ENCODE assay signal across 24 mouse cellular contexts in genomic region chr2:153568013-153568412, GRCm38 (mm10). TPM values are rescaled to one million over a fixed set of nuclear protein-coding genes. Genes with fewer than 3 reads are reported as not detected.
DNase-seq lines count a peak whose midpoint lies in the region; ATAC-seq and TF ChIP-seq lines count a peak whose summit lies in the region.
"Had no signal": no experiment of that assay in that cellular context is flagged by ENCODE, and none has a peak within 500 bp of the region (broad histone marks: within the 10 kb centered on the region; RNA-seq: fewer than 3 reads in every experiment).

No protein-coding gene starts in this region.

- H3K36me3 ChIP-seq in heart, embryonic 12.5 days = no peaks in the 10 kb centered on the region
- no peaks in the 10 kb centered on the region for H3K36me3 ChIP-seq in heart, adult 2 months (ENCODE audit: control insufficient read depth, insufficient read depth, low read length)
- no peaks in the 10 kb centered on the region for H3K36me3 ChIP-seq in megakaryocyte, embryonic 14.5 days (replicated peaks; ENCODE audit: low read length)
- H3K36me3 ChIP-seq in liver, embryonic 12.5 days = no peaks in the 10 kb centered on the region
- H3K36me3 ChIP-seq: forebrain, embryonic 15.5 days; kidney, embryonic 15.5 days; limb, embryonic 13.5 days had no signal

- no peak overlapping the region for H3K4me3 ChIP-seq in heart, embryonic 12.5 days
- no peak overlapping the region for H3K4me3 ChIP-seq in heart, adult 2 months
- H3K4me3 ChIP-seq in megakaryocyte, embryonic 14.5 days (replicated peaks) = peak overlapping the region; percentile 68
- H3K4me3 ChIP-seq in liver, embryonic 12.5 days = no peak overlapping the region
- no peak overlapping the region for H3K4me3 ChIP-seq in layer of hippocampus, adult 2 months
- H3K4me3 ChIP-seq: forebrain, embryonic 15.5 days; kidney, embryonic 15.5 days; limb, embryonic 13.5 days had no signal

- WGBS in heart, embryonic 12.5 days = 36% methylated on average over 4 of the region's 4 CpGs
- 66% methylated on average over 4 of the region's 4 CpGs for WGBS in heart, adult 2 months
- 16% methylated on average over 4 of the region's 4 CpGs for WGBS in liver, embryonic 12.5 days (ENCODE audit: insufficient replicate concordance)

- no peak overlapping the region for H3K9ac ChIP-seq in heart, embryonic 12.5 days
- no peak overlapping the region for H3K9ac ChIP-seq in heart, adult 2 months (ENCODE audit: low read depth, low read length)
- no peak overlapping the region for H3K9ac ChIP-seq in liver, embryonic 12.5 days
- H3K9ac ChIP-seq: forebrain, embryonic 15.5 days; kidney, embryonic 15.5 days; limb, embryonic 13.5 days; lung, embryonic 14.5 days had no signal

- TF ChIP-seq EP300 in heart, adult 2 months (IDR thresholded peaks at IDR 0.05; ENCODE audit: insufficient read depth, low read depth, low read length) = no peak

- peak overlapping the region; percentile 28 for H3K27ac ChIP-seq in heart, embryonic 12.5 days (ENCODE audit: poor library complexity, severe bottlenecking)
- H3K27ac ChIP-seq in heart, adult 2 months = no peak overlapping the region
- H3K27ac ChIP-seq in liver, embryonic 12.5 days = peak overlapping the region; percentile 94
- no peak overlapping the region for H3K27ac ChIP-seq in layer of hippocampus, adult 2 months
- H3K27ac ChIP-seq: forebrain, embryonic 15.5 days; kidney, embryonic 15.5 days; limb, embryonic 13.5 days had no signal

- H3K79me2 ChIP-seq in heart, adult 2 months (replicated peaks; ENCODE audit: control insufficient read depth, insufficient read depth, low read length) = no peaks in the 10 kb centered on the region

- H3K9me3 ChIP-seq in heart, embryonic 12.5 days (replicated peaks) = peaks cover 4% of the 10 kb centered on the region; the same call in 1 of the 2 replicates
- H3K9me3 ChIP-seq in megakaryocyte, embryonic 14.5 days = no peaks in the 10 kb centered on the region
- 0 out of 2 replicates have a peak, but pooled peaks cover 3% of the 10 kb centered on the region for H3K9me3 ChIP-seq in liver, embryonic 12.5 days (replicated peaks)
- H3K9me3 ChIP-seq: forebrain, embryonic 15.5 days; kidney, embryonic 15.5 days; limb, embryonic 13.5 days had no signal

- no peaks in the 10 kb centered on the region for H3K27me3 ChIP-seq in heart, embryonic 12.5 days (replicated peaks)
- H3K27me3 ChIP-seq in heart, adult 2 months (ENCODE audit: control insufficient read depth, insufficient read depth, low read length) = no peaks in the 10 kb centered on the region
- no peaks in the 10 kb centered on the region for H3K27me3 ChIP-seq in megakaryocyte, embryonic 14.5 days (replicated peaks)
- no peaks in the 10 kb centered on the region for H3K27me3 ChIP-seq in liver, embryonic 12.5 days (replicated peaks)
- H3K27me3 ChIP-seq: forebrain, embryonic 15.5 days; kidney, embryonic 15.5 days; limb, embryonic 13.5 days had no signal

- no peak for DNase-seq in heart, adult 2 months
- DNase-seq in layer of hippocampus, adult 2 months (ENCODE audit: low spot score in 2 of 2) = no peak
- DNase-seq: adrenal gland, postnatal 10 days; cerebellum, adult 2 months; cerebellum, postnatal 25 days; gastrocnemius, postnatal 10 days; heart, postnatal 4 days; kidney, adult 11 months; kidney, postnatal 36 days; lung, embryonic 14.5 days; thymus, adult 2 months; thymus, postnatal 4 days had no signal

- no peak for TF ChIP-seq CTCF in heart, adult 2 months (IDR thresholded peaks at IDR 0.05)
- no peak for TF ChIP-seq CTCF in layer of hippocampus, adult 2 months (conservative IDR thresholded peaks at IDR 0.05)

- no peak overlapping the region for H3K4me2 ChIP-seq in heart, embryonic 12.5 days
- peak overlapping the region; percentile 44 for H3K4me2 ChIP-seq in liver, embryonic 12.5 days
- H3K4me2 ChIP-seq: forebrain, embryonic 15.5 days; kidney, embryonic 15.5 days; limb, embryonic 13.5 days; lung, embryonic 14.5 days; midbrain, embryonic 11.5 days had no signal

- peaks cover 7% of the 10 kb centered on the region for H3K4me1 ChIP-seq in heart, embryonic 12.5 days (replicated peaks)
- no peaks in the 10 kb centered on the region for H3K4me1 ChIP-seq in heart, adult 2 months (ENCODE audit: control insufficient read depth, insufficient read depth, low read length)
- peaks cover 89% of the 10 kb centered on the region for H3K4me1 ChIP-seq in megakaryocyte, embryonic 14.5 days
- peaks cover 74% of the 10 kb centered on the region for H3K4me1 ChIP-seq in liver, embryonic 12.5 days
- H3K4me1 ChIP-seq: forebrain, embryonic 15.5 days; kidney, embryonic 15.5 days; limb, embryonic 13.5 days had no signal

- ATAC-seq in heart, embryonic 12.5 days (ENCODE audit: insufficient number of reproducible peaks, low FRiP score) = no peak; the same call in 1 of the 2 replicates
- ATAC-seq in megakaryocyte, adult 5-6 weeks (ENCODE audit: poor library complexity, severe bottlenecking) = no peak
- ATAC-seq in liver, embryonic 12.5 days = peak; percentile 54
- peak; percentile 29 for ATAC-seq in megakaryocyte-erythroid progenitor cell, adult 5-6 weeks (replicated peaks; ENCODE audit: low FRiP score, low TSS enrichment, poor library complexity, severe bottlenecking)
- ATAC-seq in monocyte, adult 5-6 weeks (replicated peaks; ENCODE audit: insufficient number of reproducible peaks, low FRiP score, low TSS enrichment, poor library complexity, severe bottlenecking) = no peak
- ATAC-seq: activated CD4-positive, CD25-positive, alpha-beta regulatory T cell, adult 4 months; forebrain, embryonic 15.5 days; hindbrain, embryonic 16.5 days had no signal

- intact Hi-C loops in heart, adult 2 months (cut with DNase I) = no loop called here

- TF ChIP-seq POLR2A in heart, adult 2 months (IDR thresholded peaks at IDR 0.05; ENCODE audit: insufficient read depth, low read depth, low read length) = no peak

RNA-seq across cellular contexts. Expression of gene Nol4l, which starts 38.2 kb away (rescaled TPM):
- polyA plus RNA-seq in heart, embryonic 12.5 days (2016; fragmentation: Nextera tagmentation; extraction: Ambion mirVana) = 14.9 and 15.2 TPM in 2 replicates
- total RNA-seq in heart, adult 2 months (2021) = 1 to 10 TPM; 3.5 to 4.4 TPM
- polyA plus RNA-seq in heart, adult 2 months (2012; rRNA removed) = 3.9 and 4.0 TPM in 2 replicates
- 10.6 and 40.8 TPM in 2 replicates for polyA plus RNA-seq in megakaryocyte, embryonic 14.5 days (2012; ENCODE audit: insufficient read depth, low replicate concordance)
- 1.2 and 2.1 TPM in 2 replicates for total RNA-seq in megakaryocyte, adult 5-6 weeks (2015)
- total RNA-seq in megakaryocyte, adult 5-6 weeks (2017) = 0.20 and 0.62 TPM in 2 replicates
- 9.3 and 9.8 TPM in 2 replicates for polyA plus RNA-seq in liver, embryonic 12.5 days (2016; fragmentation: Nextera tagmentation; extraction: Ambion mirVana)
- 10.4 and 13.8 TPM in 2 replicates for total RNA-seq in megakaryocyte-erythroid progenitor cell, adult 5-6 weeks (2014; fragmentation: Nextera tagmentation)
- total RNA-seq in megakaryocyte-erythroid progenitor cell, adult 5-6 weeks (2017) = 4.2 and 13.3 TPM in 2 replicates
- 10 to 100 TPM; 47.6 to 52.1 TPM for total RNA-seq in layer of hippocampus, adult 2 months (2021)
- total RNA-seq in monocyte, adult 5-6 weeks (2017) = 1.3 to 3.7 TPM (median 1.4 TPM) in 3 replicates

Comparison
In these comparisons a context has a peak if more than half of its experiments do, and no peak if none do; other contexts are left out.
1. H3K27ac ChIP-seq: peak in heart, embryonic 12.5 days (single experiment) and liver, embryonic 12.5 days (single experiment); none in heart, adult 2 months (single experiment) and layer of hippocampus, adult 2 months (single experiment).
2. ATAC-seq: peak in liver, embryonic 12.5 days (single experiment) and megakaryocyte-erythroid progenitor cell, adult 5-6 weeks (single experiment); none in heart, embryonic 12.5 days (single experiment), megakaryocyte, adult 5-6 weeks (single experiment) and monocyte, adult 5-6 weeks (single experiment).